Mouse (Mus musculus) brain, embryonic 18.5 days (tissue): Measurements from ENCODE around the gene Gclm.
A peak's percentile ranks its signal among the peaks of the same experiment; 100 is the strongest.
"Not testable (repeated sequence)": the region's sequence is repeated elsewhere in the genome, so short reads cannot be mapped to it uniquely, and the experiment has no call there.

Source experiments
- DNase-seq: peaks from one replicate; pipeline ENCODE4 v3.0.0-alpha.2; 2012; ENCODE audit warnings: low read depth, low spot score

The Gclm gene

GRCm38 (mm10) chr3:122242876-122243275 is 2.5 kb upstream of the Gclm start:
- no peak for DNase-seq

GRCm38 (mm10) chr3:122243416-122244167 is 1.8 kb upstream of the Gclm start:
- no peak for DNase-seq

GRCm38 (mm10) chr3:122244759-122245158 is 598 bp upstream of the Gclm start:
- DNase-seq, result no peak

DNA sequence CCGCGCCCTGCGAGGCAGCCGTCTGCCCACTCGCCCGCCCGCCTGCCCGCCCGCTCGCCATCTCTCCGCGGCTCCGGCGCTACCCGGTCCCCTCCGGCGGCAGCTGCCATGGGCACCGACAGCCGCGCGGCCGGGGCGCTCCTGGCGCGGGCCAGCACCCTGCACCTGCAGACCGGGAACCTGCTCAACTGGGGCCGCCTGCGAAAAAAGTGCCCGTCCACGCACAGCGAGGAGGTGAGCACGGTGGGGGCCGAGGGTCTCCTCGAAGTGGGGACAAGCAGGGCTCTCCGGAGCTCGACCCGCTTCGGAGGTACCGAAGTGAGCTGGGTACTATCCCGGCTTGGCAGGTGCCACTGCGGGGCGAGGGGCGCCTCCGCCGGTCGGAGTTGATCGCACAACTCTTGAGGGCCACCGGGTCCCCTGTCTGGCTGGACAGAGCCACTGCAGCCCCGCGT is 548 bp downstream of the Gclm start:
- no peak for DNase-seq

DNA sequence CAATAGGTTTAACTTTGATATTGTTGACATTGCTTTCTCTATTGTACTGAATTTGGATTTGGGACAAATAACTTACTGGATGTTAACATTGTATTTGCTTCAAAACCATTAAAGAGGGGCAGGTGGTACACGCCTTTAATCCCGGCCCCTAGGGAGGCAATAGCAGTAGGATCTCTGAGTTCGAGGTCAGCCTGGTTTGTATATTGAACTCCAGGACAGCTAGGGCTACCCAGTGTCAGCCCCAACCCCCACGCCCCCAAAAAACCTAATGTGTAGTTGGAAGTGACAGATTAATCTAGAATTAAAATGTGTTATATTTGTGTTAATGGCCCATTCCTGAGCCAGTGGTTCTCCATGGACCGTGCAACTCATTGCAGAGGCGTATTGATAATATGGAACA is 1.0 kb downstream of the Gclm start:
- DNase-seq, result no peak

GRCm38 (mm10) chr3:122246986-122247767 is 1.8 kb downstream of the Gclm start:
- DNase-seq, result no peak

DNA sequence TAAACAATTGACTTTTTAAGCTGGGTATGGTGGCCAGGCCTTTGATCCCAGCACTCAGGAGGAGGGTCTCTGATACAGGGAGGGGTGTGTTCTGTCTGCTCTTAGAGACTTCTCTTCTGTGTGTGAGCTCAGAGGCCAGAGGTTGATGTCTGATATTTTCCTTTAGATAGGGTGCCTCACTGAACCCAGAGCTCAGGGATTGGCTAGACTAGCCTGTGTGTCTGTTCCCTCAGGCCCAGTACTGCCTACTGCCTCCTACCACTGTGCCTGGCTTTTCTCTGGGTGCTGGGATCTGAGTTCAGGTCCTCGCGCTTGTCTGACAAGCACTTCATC is 2.4 kb downstream of the Gclm start:
- no peak for DNase-seq

- DNase-seq, result no peak
Measured at GRCm38 (mm10) chr3:122252466-122253253, 7.3 kb downstream of the Gclm start.

DNA sequence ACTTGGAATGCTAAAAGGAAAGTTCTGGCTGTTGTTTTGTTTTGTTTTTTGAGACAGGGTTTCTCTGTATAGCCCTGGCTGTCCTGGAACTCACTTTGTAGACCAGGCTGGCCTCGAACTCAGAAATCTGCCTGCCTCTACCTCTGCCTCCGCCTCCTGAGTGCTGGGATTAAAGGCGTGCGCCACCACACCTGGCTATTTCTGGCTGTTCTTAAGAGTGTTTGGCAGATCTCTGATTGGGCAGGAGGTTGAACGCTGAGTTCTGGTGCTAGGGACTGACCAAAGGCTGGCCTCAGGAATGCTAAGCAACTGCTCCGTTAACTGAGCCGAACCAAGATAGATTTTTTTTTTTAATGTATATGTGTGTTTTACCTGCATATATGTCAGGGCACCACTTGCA is 8.7 kb downstream of the Gclm start:
- DNase-seq, result not testable (repeated sequence)

DNA sequence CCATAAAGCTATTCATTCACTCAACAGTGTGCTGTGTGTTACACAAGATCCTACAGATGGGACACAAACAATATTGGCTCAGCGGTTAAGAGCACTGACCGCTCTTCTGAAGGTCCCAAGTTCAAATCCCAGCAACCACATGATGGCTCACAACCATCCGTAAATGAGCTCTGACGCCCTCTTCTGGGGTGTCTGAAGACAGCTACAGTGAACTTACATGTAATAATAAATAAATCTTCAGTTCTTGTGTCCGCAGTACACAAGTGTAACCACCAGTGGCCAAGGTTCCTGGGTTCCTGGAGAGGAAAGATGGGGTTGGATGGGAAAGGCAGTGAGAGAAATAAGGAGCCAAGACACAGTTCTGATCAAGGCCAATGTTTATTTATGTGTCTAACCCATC is 24.6 kb downstream of the Gclm start:
- DNase-seq, result no peak

GRCm38 (mm10) chr3:122272565-122272964 is 27.2 kb downstream of the Gclm start:
- DNase-seq, result not testable (repeated sequence)

DNA sequence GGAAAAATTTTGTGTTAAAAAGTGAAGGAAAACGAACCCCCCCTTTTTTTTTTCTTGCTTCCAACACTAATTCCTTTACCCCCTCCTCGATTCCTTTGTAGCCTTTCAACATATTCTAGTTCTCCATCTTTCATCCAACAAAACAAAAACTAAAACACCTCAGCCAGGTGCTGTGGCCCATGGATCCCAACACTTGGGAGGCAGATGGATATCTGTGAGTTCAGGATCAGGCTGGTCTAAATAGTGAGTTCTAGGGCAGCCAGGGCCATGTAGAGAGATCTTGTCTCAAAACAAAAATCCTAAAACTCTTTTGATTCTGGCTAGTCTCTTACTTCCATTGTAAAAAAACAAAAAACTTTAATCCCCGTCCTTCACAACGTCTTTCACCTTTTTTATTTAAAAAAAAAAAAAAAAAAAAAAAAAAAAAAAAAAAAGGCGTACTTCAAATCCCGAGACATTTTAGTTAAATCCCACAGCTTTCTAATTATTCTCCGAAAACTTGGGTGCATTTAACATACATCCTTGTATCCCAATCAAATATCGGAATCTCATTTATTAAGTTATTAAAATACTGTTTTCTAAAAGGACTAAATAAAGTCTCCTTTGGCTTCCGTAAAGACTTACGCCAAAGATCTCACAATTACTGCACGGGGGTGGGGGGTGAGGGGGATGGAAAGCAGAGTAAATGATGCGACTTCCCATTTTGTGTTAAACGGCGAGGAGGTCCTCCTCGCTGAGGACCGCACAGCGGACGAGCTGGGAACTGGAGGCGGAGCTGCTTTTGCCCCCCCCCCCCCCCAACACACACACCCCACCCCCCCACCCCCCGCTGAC is 28.3 kb downstream of the Gclm start:
- DNase-seq, result peak; percentile 56

DNA sequence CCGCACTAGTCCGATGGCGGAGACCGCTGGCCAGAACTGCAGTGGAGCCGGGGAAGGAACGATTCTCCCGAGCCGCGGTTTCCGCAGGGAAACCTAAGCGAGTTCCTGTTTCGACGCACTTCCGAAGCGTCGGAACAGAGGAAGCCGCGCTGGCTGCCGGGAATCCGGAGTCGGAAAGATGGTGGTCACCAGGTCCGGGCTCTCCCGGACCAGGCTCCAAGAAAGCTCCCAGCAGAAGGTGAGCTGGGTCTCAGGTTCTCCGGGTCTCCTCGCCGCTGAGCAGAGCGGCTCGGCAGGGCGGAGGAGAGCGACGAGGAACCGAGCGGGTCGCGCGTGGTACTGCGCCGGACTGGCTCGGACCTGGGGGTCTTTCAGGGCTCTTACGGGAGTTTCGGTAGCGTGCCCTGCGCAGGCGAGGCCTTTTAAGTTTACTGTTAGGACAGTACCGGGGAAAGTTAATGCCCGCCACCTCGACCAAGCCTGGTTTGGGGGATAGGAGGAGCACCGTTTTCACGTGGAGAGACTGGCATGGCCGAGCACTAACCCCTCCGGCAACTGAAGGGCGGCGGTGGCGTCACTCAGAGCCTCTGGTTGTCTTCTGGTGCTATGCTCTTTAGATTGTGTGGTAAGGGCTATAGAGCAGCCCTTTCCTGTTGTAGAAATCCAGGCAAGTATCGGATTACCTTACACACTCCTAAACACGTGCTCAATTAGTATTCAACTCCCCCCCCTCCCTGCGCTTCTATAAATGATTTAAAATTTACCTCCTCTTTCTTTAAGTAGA is 29.1 kb downstream of the Gclm start, which contains the start of gene Dnttip2:
Gene Dnttip2, plus strand, starts transcription at position 148 of the 784 bp plus-strand sequence.
- DNase-seq, result peak; percentile 92

- no peak for DNase-seq
Measured at GRCm38 (mm10) chr3:122275111-122275510, 29.8 kb downstream of the Gclm start.

DNA sequence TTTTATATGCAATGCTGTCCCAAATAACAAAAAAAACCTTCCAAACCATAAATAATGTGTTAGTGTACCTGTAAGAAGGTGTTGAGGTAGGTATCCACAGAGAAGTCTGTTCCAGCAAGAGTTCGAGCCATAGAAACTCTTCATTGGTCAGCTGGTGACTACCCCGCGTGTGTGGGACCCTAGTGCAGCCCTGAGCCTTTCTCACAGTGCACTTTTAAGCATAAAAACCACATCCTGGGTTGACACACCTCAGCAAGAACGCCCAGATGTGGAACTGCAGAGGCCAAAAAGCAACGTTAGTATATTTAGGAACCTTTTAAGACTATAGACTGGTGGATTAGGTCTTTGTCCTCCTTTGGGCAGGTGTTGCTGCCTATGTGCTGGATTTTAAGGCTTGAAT is 41.8 kb downstream of the Gclm start:
- no peak for DNase-seq

GRCm38 (mm10) chr3:122288613-122289195 is 43.3 kb downstream of the Gclm start:
- DNase-seq, result no peak

- DNase-seq, result not testable (repeated sequence)
Measured at GRCm38 (mm10) chr3:122289344-122289743, 44.0 kb downstream of the Gclm start.

DNA sequence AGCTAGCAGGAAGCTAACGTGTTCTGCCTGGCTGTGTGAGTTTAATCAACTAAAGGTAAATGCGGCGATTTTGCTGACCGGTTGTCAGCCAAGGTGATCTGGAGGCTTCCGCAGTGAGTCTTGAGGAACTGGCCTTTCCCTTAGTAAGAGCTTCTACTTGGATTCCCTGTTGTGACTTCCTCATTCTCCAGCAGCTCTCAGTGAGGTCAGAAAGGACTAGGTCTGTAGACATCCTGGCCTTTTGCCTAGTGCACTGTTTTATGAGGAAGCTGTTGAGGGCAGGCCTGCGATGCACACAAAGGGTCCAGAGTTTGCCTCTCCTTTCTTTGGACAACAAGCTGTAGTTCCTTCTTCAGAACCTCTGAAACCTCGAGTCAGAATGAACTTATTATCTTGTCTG is 45.3 kb downstream of the Gclm start:
- no peak for DNase-seq

GRCm38 (mm10) chr3:122291828-122292227 is 46.5 kb downstream of the Gclm start:
- DNase-seq, result no peak
